Mouse (Mus musculus) forebrain, embryonic 11.5 days (tissue): ENCODE measurements at regions not wholly inside any gene's neighbourhood (a gene's known extent, or its start where the extent isn't known, plus 50 kb on each side); places are given as distances from the start of the nearest gene placed in this dataset.

Experiments
- ATAC-seq: fragments of 200-750 bp; cut with Nextera tagmentation; replicated peaks from 2 replicates; pipeline ENCODE4 v1.8.0; 2017; ENCODE audit warnings: moderate TSS enrichment; ENCODE audit not compliant: low FRiP score
- DNase-seq: peaks from one replicate; pipeline ENCODE4 v3.0.0-alpha.2; 2017; ENCODE audit warnings: low spot score
- H3K27ac ChIP-seq: fragments of 300-500 bp; sonication (generic); 2 replicates; pipeline ENCODE4 v1.5.1; 2014; ENCODE audit warnings: low read depth, low read length
- H3K27me3 ChIP-seq: fragments of 300-500 bp; sonication (generic); 2 replicates; pipeline ENCODE4 v1.6.1; 2014; ENCODE audit warnings: mild to moderate bottlenecking, low read length, mixed read lengths; ENCODE audit not compliant: control insufficient read depth, insufficient read depth
- H3K36me3 ChIP-seq: fragments of 300-500 bp; sonication (generic); 2 replicates; pipeline ENCODE4 v1.6.1; 2014; ENCODE audit warnings: mild to moderate bottlenecking, low read length, moderate library complexity, mixed read lengths; ENCODE audit not compliant: control insufficient read depth, insufficient read depth
- H3K4me1 ChIP-seq: fragments of 300-500 bp; sonication (generic); replicated peaks from 2 replicates; pipeline ENCODE4 v1.6.1; 2014; ENCODE audit warnings: low read length, mixed read lengths; ENCODE audit not compliant: control insufficient read depth, insufficient read depth
- H3K4me2 ChIP-seq: fragments of 300-500 bp; sonication (generic); 2 replicates; pipeline ENCODE4 v1.6.1; 2014; ENCODE audit warnings: low read depth, mild to moderate bottlenecking, low read length, moderate library complexity, mixed read lengths; ENCODE audit not compliant: severe bottlenecking
- H3K4me3 ChIP-seq: fragments of 300-500 bp; sonication (generic); 2 replicates; pipeline ENCODE4 v1.5.1; 2014; ENCODE audit warnings: low read depth, low read length
- H3K9ac ChIP-seq: fragments of 300-500 bp; sonication (generic); 2 replicates; pipeline ENCODE4 v1.6.1; 2014; ENCODE audit warnings: low read length
- H3K9me3 ChIP-seq: fragments of 300-500 bp; sonication (generic); 2 replicates; pipeline ENCODE4 v1.6.1; 2016; ENCODE audit warnings: low read length, mixed read lengths; ENCODE audit not compliant: control insufficient read depth
- WGBS: fragments of 180-500 bp; shearing (Covaris S2); extraction: QIAGEN DNeasy Blood & Tissue Kit; methylation state at CpG from one replicate; pipeline ENCODE4 v1.1.7; 2014; 5-methylcytosine and 5-hydroxymethylcytosine counted together

- 62% methylated on average over 2 of the region's 2 CpGs for WGBS
- Histone ChIP-seq H3K27ac (no peak overlapping the region), H3K27me3 (no peaks in the 10 kb centered on the region), H3K36me3 (no peaks in the 10 kb centered on the region), H3K4me2 (no peak overlapping the region), H3K4me1 (no peaks in the 10 kb centered on the region; the same call in 1 of the 2 replicates), H3K4me3 (no peak overlapping the region), H3K9ac (no peak overlapping the region), H3K9me3 (no peaks in the 10 kb centered on the region; the same call in 1 of the 2 replicates)
- ATAC-seq (no peak), DNase-seq (no peak)
Observed at GRCm38 (mm10) chr9:63816540-63816939, 58.7 kb upstream of the Smad3 start.

GRCm38 (mm10) chr9:63809901-63810587 lies 52.2 kb upstream of the Smad3 start:
- WGBS: 50% methylated on average over 3 of the region's 3 CpGs
- Histone ChIP-seq H3K9me3 (no peaks in the 10 kb centered on the region), H3K4me2 (no peak overlapping the region), H3K27me3 (no peaks in the 10 kb centered on the region), H3K4me3 (no peak overlapping the region), H3K27ac (no peak overlapping the region), H3K9ac (no peak overlapping the region), H3K4me1 (no peaks in the 10 kb centered on the region; the same call in 1 of the 2 replicates), H3K36me3 (no peaks in the 10 kb centered on the region)
- DNase-seq (no peak), ATAC-seq (no peak)
